In the genomic region with DNA sequence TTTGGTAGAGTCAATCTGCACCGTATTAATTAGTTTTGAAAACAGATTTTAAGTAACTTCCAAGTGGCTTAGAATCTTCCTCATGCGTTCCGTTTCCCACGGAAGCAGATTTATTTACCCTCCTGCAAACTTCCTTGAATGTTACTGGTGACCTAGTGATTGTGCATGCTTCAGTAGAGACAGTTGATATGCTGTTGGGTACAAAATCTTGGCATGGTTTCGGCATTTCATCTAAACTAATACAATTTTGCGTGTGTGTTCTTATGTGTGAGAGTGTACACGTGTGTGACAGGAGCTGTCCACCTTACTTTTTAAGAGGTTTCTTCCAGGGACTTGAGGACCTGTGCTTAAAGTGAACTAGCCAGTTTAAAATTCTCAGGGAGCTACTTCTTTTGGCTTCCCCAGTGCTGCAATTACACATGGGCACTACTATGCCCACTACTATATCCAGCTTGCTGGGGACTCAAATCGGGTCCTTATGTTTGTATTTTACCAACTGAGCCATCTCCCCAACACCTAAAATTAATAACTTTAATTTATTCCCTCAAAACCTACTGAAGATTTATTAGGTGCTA, we compare ENCODE assay signal across 10 mouse cellular contexts. TPM values are rescaled to one million over a fixed set of nuclear protein-coding genes. Genes with fewer than 3 reads are reported as not detected.
DNase-seq lines count a peak whose midpoint lies in the region; ATAC-seq and TF ChIP-seq lines count a peak whose summit lies in the region.
"Had no signal": no experiment of that assay in that cellular context is flagged by ENCODE, and none has a peak within 500 bp of the region (broad histone marks: within the 10 kb centered on the region; RNA-seq: fewer than 3 reads in every experiment).

No protein-coding gene starts in this region.

- WGBS in heart, embryonic 15.5 days = 60% methylated on average over 8 of the region's 8 CpGs
- 78% methylated on average over 8 of the region's 8 CpGs for WGBS in hindbrain, embryonic 12.5 days
- WGBS in midbrain, embryonic 12.5 days = 75% methylated on average over 8 of the region's 8 CpGs

- H3K9ac ChIP-seq in heart, embryonic 15.5 days = no peak overlapping the region
- H3K9ac ChIP-seq in hindbrain, embryonic 12.5 days = no peak overlapping the region
- H3K9ac ChIP-seq in midbrain, embryonic 12.5 days (replicated peaks) = no peak overlapping the region

- TF ChIP-seq CTCF in G1E (IDR thresholded peaks at IDR 0.05; ENCODE audit: low read depth, low read length) = no peak

- no peak for ATAC-seq in heart, embryonic 15.5 days (replicated peaks; ENCODE audit: insufficient number of reproducible peaks, insufficient read depth, low FRiP score, low read depth)
- ATAC-seq in G1E (ENCODE audit: extremely low read depth, insufficient number of reproducible peaks, low FRiP score, poor library complexity, severe bottlenecking) = no peak
- no peak for ATAC-seq in hindbrain, embryonic 12.5 days (ENCODE audit: low FRiP score)
- no peak for ATAC-seq in midbrain, embryonic 12.5 days (ENCODE audit: low FRiP score, low read depth)
- ATAC-seq in frontal cortex, adult (ENCODE audit: low TSS enrichment) = no peak

- H3K4me3 ChIP-seq in heart, embryonic 15.5 days = no peak overlapping the region
- H3K4me3 ChIP-seq in G1E (ENCODE audit: low read depth, low read length) = peak overlapping the region; percentile 54; the same call in 1 of the 2 replicates
- no peak overlapping the region for H3K4me3 ChIP-seq in hindbrain, embryonic 12.5 days
- no peak overlapping the region for H3K4me3 ChIP-seq in midbrain, embryonic 12.5 days

- no peak overlapping the region for H3K27ac ChIP-seq in heart, embryonic 15.5 days
- H3K27ac ChIP-seq in hindbrain, embryonic 12.5 days = no peak overlapping the region
- no peak overlapping the region for H3K27ac ChIP-seq in midbrain, embryonic 12.5 days (replicated peaks)

- intact Hi-C loops in heart, postnatal 14 days (cut with DNase I) = no loop called here

- H3K36me3 ChIP-seq in heart, embryonic 15.5 days = no peaks in the 10 kb centered on the region
- peaks cover 2% of the 10 kb centered on the region for H3K36me3 ChIP-seq in G1E (replicated peaks)
- no peaks in the 10 kb centered on the region for H3K36me3 ChIP-seq in hindbrain, embryonic 12.5 days
- H3K36me3 ChIP-seq in midbrain, embryonic 12.5 days = no peaks in the 10 kb centered on the region

- H3K9me3 ChIP-seq in heart, embryonic 15.5 days (replicated peaks) = no peaks in the 10 kb centered on the region
- H3K9me3 ChIP-seq in G1E (replicated peaks) = no peaks in the 10 kb centered on the region; the same call in 1 of the 2 replicates
- no peaks in the 10 kb centered on the region for H3K9me3 ChIP-seq in hindbrain, embryonic 12.5 days (replicated peaks)
- H3K9me3 ChIP-seq in midbrain, embryonic 12.5 days = no peaks in the 10 kb centered on the region

- peak overlapping the region; percentile 93 for H3K4me2 ChIP-seq in heart, embryonic 15.5 days
- peak overlapping the region; percentile 92 for H3K4me2 ChIP-seq in hindbrain, embryonic 12.5 days (replicated peaks)
- H3K4me2 ChIP-seq in midbrain, embryonic 12.5 days (replicated peaks) = peak overlapping the region; percentile 78

- no peaks in the 10 kb centered on the region for H3K27me3 ChIP-seq in heart, embryonic 15.5 days
- H3K27me3 ChIP-seq in G1E (ENCODE audit: insufficient read depth, low read length) = no peaks in the 10 kb centered on the region
- no peaks in the 10 kb centered on the region for H3K27me3 ChIP-seq in hindbrain, embryonic 12.5 days
- no peaks in the 10 kb centered on the region for H3K27me3 ChIP-seq in midbrain, embryonic 12.5 days

- peaks cover 12% of the 10 kb centered on the region for H3K4me1 ChIP-seq in heart, embryonic 15.5 days (replicated peaks)
- H3K4me1 ChIP-seq in G1E (ENCODE audit: insufficient read depth, low read depth, low read length) = peaks cover 28% of the 10 kb centered on the region
- H3K4me1 ChIP-seq in hindbrain, embryonic 12.5 days = peaks cover 28% of the 10 kb centered on the region
- peaks cover 26% of the 10 kb centered on the region for H3K4me1 ChIP-seq in midbrain, embryonic 12.5 days

- DNase-seq in heart, postnatal 14 days = no peak
- no peak for DNase-seq in G1E (ENCODE audit: low spot score)
- DNase-seq in cerebellum, postnatal 25 days = no peak
- no peak for DNase-seq in adrenal gland, postnatal 36 days
- DNase-seq: cerebellum, postnatal 14 days; layer of hippocampus, adult 9-11 months had no signal

RNA-seq across cellular contexts. Expression of gene Nipbl, which starts 3.0 kb away (rescaled TPM):
- 9.8 and 11.0 TPM in 2 replicates for polyA plus RNA-seq in heart, embryonic 15.5 days (2015; fragmentation: Nextera tagmentation; extraction: Ambion mirVana)
- total RNA-seq in heart, postnatal 14 days (2021) = 10 to 100 TPM; 32.6 to 32.7 TPM
- 140 and 147 TPM in 2 replicates for total RNA-seq in G1E (2014; fragmentation: Nextera tagmentation)
- total RNA-seq in G1E (2017) = 43.2 and 53.4 TPM in 2 replicates
- polyA plus RNA-seq in G1E (2012) = 5.2 and 7.3 TPM in 2 replicates
- 22.7 and 23.2 TPM in 2 replicates for polyA plus RNA-seq in hindbrain, embryonic 12.5 days (2016; fragmentation: Nextera tagmentation; extraction: Ambion mirVana)
- 23.8 and 24.7 TPM in 2 replicates for polyA plus RNA-seq in midbrain, embryonic 12.5 days (2016; fragmentation: Nextera tagmentation; extraction: Ambion mirVana)
- 10 to 100 TPM; 48.9 to 50.5 TPM for total RNA-seq in adrenal gland, postnatal 36 days (2021)
